1 mouse cellular context compared by ENCODE assay signal in genomic region chr19:10662665-10663064, GRCm38 (mm10).
TF ChIP-seq lines count a peak whose summit lies in the region.

No protein-coding gene starts in this region.

TF ChIP-seq in MEL, 35 proteins besides CTCF, POLR2A, EP300 and RAD21:
- TF ChIP-seq MAFK (IDR thresholded peaks at IDR 0.05; ENCODE audit: borderline replicate concordance, low read depth, low read length) (no peak), RCOR1 (IDR thresholded peaks at IDR 0.05; ENCODE audit: low read depth, low read length) (peak; percentile 66), POLR2AphosphoS5 (IDR thresholded peaks at IDR 0.05; ENCODE audit: borderline replicate concordance, low read depth, low read length) (no peak), ELF1 (IDR thresholded peaks at IDR 0.05; ENCODE audit: low read depth, low read length) (peak; percentile 34; the same call in 1 of the 2 replicates), MAZ (IDR thresholded peaks at IDR 0.05; ENCODE audit: low read depth, low read length) (peak; percentile 60; the same call in 1 of the 2 replicates), TCF12 (IDR thresholded peaks at IDR 0.05; ENCODE audit: low read depth, low read length) (peak; percentile 66), CHD1 (IDR thresholded peaks at IDR 0.05; ENCODE audit: low read depth, low read length) (peak; percentile 80; the same call in 1 of the 2 replicates), USF1 (IDR thresholded peaks at IDR 0.05; ENCODE audit: low read depth, low read length) (no peak), SIN3A (IDR thresholded peaks at IDR 0.05; ENCODE audit: low read length) (peak; percentile 55), ETS1 (IDR thresholded peaks at IDR 0.05; ENCODE audit: low read depth, low read length) (peak; percentile 65), MYB (IDR thresholded peaks at IDR 0.05; ENCODE audit: low read depth, low read length) (peak; percentile 52), MXI1 (IDR thresholded peaks at IDR 0.05; ENCODE audit: low read depth, low read length) (peak; percentile 55), BHLHE40 (IDR thresholded peaks at IDR 0.05; ENCODE audit: borderline replicate concordance, low read depth, low read length) (peak; percentile 5; the same call in 1 of the 2 replicates), NELFE (IDR thresholded peaks at IDR 0.05; ENCODE audit: low read depth, low read length) (0 out of 2 replicates have a peak, but pooled peaks have one; percentile 11), TAL1 (IDR thresholded peaks at IDR 0.05; ENCODE audit: low read length) (peak; percentile 31; the same call in 1 of the 2 replicates), SMC3 (IDR thresholded peaks at IDR 0.05; ENCODE audit: low read depth, low read length) (no peak), CHD2 (IDR thresholded peaks at IDR 0.05; ENCODE audit: low read length) (no peak), KAT2A (conservative IDR thresholded peaks at IDR 0.05; ENCODE audit: low read depth, low read length) (peak; percentile 28; the same call in 1 of the 2 replicates), MAX (IDR thresholded peaks at IDR 0.05; ENCODE audit: low read length) (peak; percentile 72; the same call in 1 of the 2 replicates), MYC (IDR thresholded peaks at IDR 0.05; ENCODE audit: low read depth, low read length) (peak; percentile 72), GATA1 (IDR thresholded peaks at IDR 0.05; ENCODE audit: low read depth, low read length) (peak; percentile 69)
